Mouse (Mus musculus) spleen, adult 2 months (tissue): ENCODE results near the gene Gm11985.

Source experiments
- CTCF ChIP-seq: fragments of 200-500 bp; IDR thresholded peaks from 2 replicates; pipeline ENCODE4 v1.5.1; 2011; ENCODE audit warnings: mild to moderate bottlenecking, inconsistent platforms; ENCODE audit not compliant: insufficient read depth, insufficient read length, insufficient replicate concordance; ENCODE audit errors: extremely low read depth
- POLR2A ChIP-seq: fragments of 200-500 bp; IDR thresholded peaks from 2 replicates; pipeline ENCODE4 v1.6.1; 2011; ENCODE audit warnings: low read depth, low read length, inconsistent platforms

- no peak for TF ChIP-seq POLR2A
- TF ChIP-seq CTCF: no peak
These were observed 49.3 kb upstream of the Gm11985 start for GRCm38 (mm10) chr11:7237712-7238111.
